Mouse (Mus musculus): ENCODE results near the gene Ntn5.

DNA sequence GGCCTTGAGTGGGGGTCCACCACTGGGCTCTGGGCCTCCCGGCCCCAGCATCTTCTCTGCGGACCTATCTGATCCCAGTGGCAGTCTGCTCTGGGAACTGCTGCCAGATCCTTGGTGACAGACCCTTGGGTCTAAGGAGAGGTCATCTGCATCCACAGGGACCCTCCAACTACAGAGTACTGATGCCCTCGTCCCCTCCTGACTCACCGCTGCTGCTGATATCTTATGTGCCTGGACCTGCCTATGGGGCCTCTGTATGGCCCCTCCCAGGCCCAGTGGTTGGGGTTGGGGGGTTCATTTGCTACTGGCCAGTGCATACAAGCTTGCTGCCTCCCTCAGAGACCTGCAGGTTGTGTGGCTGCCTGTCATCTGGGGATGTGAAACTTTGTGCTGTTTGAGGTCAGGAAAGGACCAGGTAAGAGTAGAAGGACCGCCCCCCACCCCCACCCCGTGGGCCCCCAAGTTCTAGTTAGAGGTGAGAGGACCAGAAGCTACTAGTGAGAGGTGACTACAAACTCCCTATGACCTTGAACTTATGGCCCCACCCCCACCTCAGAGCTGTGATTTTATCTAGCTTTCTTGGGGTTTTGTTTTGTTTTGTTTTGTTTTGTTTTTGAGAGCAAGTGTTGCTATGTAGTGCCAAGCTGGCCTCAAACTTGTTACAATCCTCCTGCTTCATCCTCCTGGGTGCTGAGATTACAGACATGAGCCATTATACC, 38.8 kb upstream of the Ntn5 start:
- no peak for TF ChIP-seq CTCF (IDR thresholded peaks at IDR 0.05; ENCODE audit: low read depth, low read length)
- TF ChIP-seq POLR2A (IDR thresholded peaks at IDR 0.05; ENCODE audit: borderline replicate concordance, low read depth, low read length), result no peak

Measured in bone marrow macrophage, adult 2 months (primary cell).